Mouse (Mus musculus) cerebellum, adult (tissue): ENCODE data around the gene Rpap1.

Experiments used
- ATAC-seq: cut with Nextera tagmentation; 2 replicates; pipeline ENCODE4 v1.9.2; 2017; ENCODE audit warnings: mild to moderate bottlenecking, moderate library complexity, mixed read lengths; ENCODE audit not compliant: insufficient number of reproducible peaks, low FRiP score, low TSS enrichment

Gene Rpap1

GRCm38 (mm10) chr2:119787206-119787883 is at the start of gene Rpap1:
Rpap1 (minus strand) TSS chr2:119787537.
- peak; percentile 97 for ATAC-seq

GRCm38 (mm10) chr2:119834231-119834630 is 46.9 kb upstream of the Rpap1 start:
- no peak for ATAC-seq

DNA sequence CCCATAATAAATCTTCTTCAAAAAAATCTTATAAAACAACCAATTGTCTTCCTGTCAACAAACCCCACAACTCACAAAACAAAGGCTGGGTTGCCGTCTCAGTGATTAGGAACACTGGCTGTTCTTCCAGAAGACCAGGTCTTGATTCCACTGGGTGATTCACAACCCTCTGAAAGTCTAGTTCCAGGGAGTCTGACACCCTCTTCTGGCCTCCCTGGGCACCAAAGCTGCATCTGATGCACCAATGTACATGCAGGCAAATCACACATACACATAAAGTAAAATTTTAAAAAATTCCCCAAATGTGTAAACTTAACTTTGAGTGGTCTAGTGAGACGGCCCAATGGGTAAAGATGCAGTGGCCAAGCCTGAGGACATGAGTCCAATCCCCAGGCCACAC is 43.2 kb upstream of the Rpap1 start:
- no peak for ATAC-seq

GRCm38 (mm10) chr2:119821136-119821535 is 33.8 kb upstream of the Rpap1 start:
- ATAC-seq = no peak

- no peak for ATAC-seq
Observed at GRCm38 (mm10) chr2:119818668-119819272, 31.4 kb upstream of the Rpap1 start.

- peak; percentile 87 for ATAC-seq
Observed at GRCm38 (mm10) chr2:119817047-119817446, 29.7 kb upstream of the Rpap1 start.

DNA sequence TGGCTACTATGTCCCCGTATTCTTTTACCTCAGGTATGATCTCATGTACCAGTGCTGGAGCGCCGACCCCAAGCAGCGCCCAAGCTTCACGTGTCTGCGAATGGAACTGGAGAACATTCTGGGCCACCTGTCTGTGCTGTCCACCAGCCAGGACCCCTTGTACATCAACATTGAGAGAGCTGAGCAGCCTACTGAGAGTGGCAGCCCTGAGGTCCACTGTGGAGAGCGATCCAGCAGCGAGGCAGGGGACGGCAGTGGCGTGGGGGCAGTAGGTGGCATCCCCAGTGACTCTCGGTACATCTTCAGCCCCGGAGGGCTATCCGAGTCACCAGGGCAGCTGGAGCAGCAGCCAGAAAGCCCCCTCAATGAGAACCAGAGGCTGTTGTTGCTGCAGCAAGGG is 29.3 kb upstream of the Rpap1 start:
- 0 out of 2 replicates have a peak, but pooled peaks have one; percentile 9 for ATAC-seq

DNA sequence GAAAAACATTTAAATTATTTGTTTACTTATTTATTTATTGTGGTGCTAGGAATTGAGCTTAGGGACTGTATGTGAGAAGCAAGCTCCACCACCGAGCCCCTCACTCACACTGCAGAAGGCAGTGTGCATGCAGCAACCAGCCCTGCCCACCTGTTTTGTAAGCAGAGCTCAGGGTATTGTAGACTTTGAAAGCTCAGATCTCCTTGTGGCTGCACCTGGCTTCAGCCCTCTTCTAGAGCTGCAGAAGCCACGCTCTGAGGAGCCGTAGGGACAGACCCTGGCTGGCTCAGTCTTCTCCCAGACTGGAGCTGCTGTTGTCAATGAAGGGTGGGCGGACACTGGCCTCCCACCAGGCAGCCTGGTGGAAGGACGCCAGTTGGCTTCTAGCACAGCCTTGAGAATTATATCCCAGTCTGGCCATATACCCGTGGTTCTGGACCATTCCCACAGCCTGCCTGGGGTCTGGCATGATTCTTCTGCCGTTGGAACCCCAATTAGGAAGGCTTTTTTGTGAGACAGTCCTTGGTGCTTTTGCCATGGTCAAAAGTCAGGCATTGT is 27.1 kb upstream of the Rpap1 start:
- 0 out of 2 replicates have a peak, but pooled peaks have one; percentile 13 for ATAC-seq

DNA sequence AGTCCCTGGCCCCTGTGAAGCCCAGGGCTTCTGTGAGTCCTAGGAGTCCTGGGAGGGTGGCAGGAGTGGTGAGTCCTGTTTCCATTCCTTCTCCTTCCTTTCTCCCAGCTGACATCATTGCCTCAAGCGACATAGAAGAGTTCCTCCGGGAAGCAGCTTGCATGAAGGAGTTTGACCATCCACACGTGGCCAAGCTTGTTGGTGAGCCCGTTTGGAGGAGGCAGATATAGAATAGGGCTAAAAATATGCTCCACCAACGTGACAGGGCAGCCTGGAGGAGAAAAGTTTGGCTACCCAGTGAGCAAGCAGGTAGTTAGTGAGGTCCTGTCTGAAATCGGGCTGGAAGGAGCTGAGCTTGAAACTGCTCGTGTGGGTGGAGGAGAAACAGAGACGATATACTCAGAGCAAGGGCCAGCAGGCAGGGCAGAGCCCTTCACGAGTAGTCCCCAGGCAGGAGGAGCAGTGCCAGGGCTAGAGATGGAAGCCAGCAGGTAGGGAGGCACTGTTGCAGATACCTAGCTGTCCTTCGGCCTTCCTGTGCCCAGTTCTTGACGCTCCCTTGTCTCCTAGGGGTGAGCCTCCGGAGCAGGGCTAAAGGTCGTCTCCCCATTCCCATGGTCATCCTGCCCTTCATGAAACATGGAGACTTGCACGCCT is 24.3 kb upstream of the Rpap1 start:
- peak; percentile 32; the same call in 1 of the 2 replicates for ATAC-seq

GRCm38 (mm10) chr2:119810890-119811289 is 23.6 kb upstream of the Rpap1 start:
- no peak for ATAC-seq

DNA sequence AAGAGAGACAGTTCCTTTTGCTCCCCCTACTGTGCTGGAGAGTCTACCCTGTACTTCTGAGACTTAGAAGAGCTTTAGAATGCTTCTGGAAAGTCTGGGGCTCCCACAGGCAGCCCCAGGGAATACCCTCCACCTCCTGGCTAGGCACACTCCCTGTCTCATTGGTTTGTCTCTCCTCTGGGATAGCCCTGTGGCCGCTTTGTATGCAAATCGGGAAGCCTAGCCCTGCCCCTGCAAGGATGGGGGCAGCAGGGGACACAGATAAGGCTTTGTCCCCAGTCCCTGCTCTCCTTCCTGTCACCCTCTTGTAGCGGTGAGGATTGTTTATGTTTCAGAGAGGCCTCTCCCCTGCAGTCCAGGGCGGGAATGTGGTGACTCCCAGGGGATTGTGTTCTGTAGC is 21.5 kb upstream of the Rpap1 start:
- ATAC-seq = no peak

DNA sequence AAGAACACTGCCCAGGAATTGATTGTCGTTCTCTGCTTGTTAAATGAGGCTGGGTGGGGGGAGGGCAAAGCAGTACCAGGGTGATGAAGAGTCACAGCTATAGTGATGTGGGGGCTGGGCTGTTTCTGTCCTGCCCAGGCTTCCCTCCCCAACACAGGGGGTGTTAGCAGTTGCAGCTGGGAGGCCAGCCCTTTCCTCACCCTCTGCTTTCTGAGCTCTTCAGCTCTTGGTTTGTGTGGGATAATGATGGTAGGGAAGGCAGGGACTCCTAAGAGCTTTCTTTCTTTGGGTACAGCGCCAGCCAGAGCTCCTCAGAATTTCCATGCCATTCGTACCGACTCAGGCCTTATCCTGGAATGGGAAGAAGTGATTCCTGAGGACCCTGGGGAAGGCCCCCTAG is 21.1 kb upstream of the Rpap1 start:
- ATAC-seq = no peak

- ATAC-seq = no peak
Observed at GRCm38 (mm10) chr2:119805536-119805935, 18.2 kb upstream of the Rpap1 start.

DNA sequence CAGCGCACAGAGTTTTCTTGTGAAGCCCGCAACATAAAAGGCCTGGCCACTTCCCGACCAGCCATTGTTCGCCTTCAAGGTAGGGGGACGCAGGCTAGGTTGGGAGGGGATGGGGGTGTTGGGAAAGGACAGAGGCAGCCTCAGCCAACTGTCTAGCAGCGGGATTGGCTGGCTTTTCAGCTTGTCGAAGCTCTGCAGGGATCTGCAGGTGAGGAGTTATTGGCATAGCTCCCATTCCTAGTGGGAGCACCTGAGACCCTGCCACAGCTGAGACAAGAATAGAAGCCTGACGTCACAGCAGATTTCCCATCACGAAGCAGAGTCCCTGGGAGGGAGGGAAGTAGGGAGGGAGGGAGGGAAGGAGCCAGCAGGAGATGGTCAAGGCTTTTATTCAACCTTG is 17.4 kb upstream of the Rpap1 start:
- no peak for ATAC-seq

- ATAC-seq = no peak
Observed at GRCm38 (mm10) chr2:119804275-119804628, 16.9 kb upstream of the Rpap1 start.

DNA sequence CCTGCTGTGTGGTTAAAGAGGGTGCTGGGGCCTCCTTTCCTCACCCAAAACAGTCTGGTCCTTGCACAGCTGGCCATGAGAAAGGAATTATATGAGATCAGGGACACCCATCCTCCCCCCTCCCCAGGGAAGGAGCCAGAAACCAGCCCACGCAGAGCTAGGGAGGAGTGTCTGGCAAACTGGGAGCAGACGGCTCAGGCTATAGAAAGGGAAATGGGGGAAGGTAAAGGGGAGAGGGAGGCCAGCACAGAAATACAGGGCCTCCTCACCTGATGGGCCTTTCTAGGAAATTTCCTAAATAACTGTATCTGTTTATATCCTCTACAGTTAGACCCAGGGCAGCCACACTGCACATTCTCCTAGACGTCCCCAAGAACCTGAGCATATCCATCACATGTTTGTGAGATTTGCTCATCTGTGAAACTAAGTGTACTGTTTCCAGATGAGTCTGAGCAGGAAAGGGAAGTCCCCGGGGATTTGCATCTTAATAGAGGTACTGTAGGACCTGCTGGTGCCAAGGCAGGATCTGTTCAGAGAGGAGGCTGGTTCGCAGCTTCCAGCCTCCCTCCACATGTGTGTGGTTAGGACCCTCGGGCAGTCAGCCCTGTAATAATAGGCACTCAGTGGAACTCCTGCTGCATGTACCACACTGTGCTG is 16.4 kb upstream of the Rpap1 start:
- ATAC-seq = no peak

DNA sequence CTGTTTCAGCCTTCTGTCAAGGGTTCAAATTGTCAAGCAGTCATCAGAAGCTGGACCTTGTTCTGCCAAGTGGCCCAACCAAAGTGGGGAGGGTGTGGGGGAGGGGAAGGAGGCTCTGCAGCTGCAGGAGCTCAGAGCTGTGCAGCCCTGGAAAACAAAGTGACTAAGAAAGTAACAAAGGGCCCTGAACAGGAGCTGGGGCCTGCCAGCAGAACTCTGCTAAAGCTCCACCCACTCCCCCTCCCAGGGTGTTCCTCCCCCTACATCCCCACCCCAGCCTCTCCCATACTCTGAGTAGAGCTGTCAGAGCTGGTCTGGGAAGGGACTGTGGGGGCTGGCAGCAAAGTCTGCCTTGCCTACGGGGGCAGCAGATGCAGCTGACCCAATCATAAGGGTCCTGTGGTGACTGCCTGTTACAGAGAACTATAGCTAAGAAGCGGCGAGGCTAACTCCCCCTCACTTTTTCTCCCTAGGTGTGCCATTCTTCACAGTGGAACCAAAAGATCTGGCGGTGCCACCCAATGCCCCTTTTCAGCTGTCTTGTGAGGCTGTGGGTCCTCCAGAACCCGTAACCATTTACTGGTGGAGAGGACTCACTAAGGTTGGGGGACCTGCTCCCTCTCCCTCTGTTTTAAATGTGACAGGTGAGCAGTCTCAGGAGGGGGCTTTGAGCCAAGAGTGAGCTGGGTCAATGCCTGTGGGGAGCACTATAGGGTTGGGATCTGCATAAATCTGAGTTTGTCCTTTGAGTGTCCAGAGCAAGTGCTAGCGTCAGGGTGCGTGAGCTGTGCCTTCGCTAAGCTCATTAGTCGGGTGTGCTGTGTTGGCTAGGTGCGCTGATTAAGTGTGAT is 15.7 kb upstream of the Rpap1 start:
- no peak for ATAC-seq

- peak; percentile 82 for ATAC-seq
Observed at GRCm38 (mm10) chr2:119800876-119801846, 13.8 kb upstream of the Rpap1 start.
